ENCODE assay signal across 10 mouse cellular contexts in genomic region chr17:56380286-56380685, GRCm38 (mm10). TPM values are rescaled to one million over a fixed set of nuclear protein-coding genes. Genes with fewer than 3 reads are reported as not detected.
DNase-seq lines count a peak whose midpoint lies in the region; ATAC-seq and TF ChIP-seq lines count a peak whose summit lies in the region.
"Had no signal": no experiment of that assay in that cellular context is flagged by ENCODE, and none has a peak within 500 bp of the region (broad histone marks: within the 10 kb centered on the region; RNA-seq: fewer than 3 reads in every experiment).

No protein-coding gene starts in this region.

- intact Hi-C loops in heart, adult 2 months (cut with DNase I), result no loop called here

- H3K4me1 ChIP-seq in kidney, embryonic 14.5 days (ENCODE audit: control insufficient read depth, insufficient read depth, low read length), result peaks cover 49% of the 10 kb centered on the region
- peaks cover 24% of the 10 kb centered on the region for H3K4me1 ChIP-seq in hindbrain, postnatal 0 days (ENCODE audit: insufficient read depth, low read length)
- peaks cover 2% of the 10 kb centered on the region; the same call in 1 of the 2 replicates for H3K4me1 ChIP-seq in heart, adult 2 months (ENCODE audit: control insufficient read depth, insufficient read depth, low read length)

- H3K36me3 ChIP-seq in kidney, embryonic 14.5 days (ENCODE audit: control insufficient read depth, insufficient read depth, low read length), result peaks cover 23% of the 10 kb centered on the region; the same call in 1 of the 2 replicates
- H3K36me3 ChIP-seq in hindbrain, postnatal 0 days (ENCODE audit: insufficient read depth, low read length), result peaks cover 45% of the 10 kb centered on the region
- no peaks in the 10 kb centered on the region for H3K36me3 ChIP-seq in heart, adult 2 months (ENCODE audit: control insufficient read depth, insufficient read depth, low read length)

- TF ChIP-seq POLR2A in heart, adult 2 months (IDR thresholded peaks at IDR 0.05; ENCODE audit: insufficient read depth, low read depth, low read length), result no peak

- TF ChIP-seq EP300 in heart, adult 2 months (IDR thresholded peaks at IDR 0.05; ENCODE audit: insufficient read depth, low read depth, low read length), result no peak

- no peak overlapping the region for H3K4me2 ChIP-seq in kidney, embryonic 14.5 days (replicated peaks; ENCODE audit: low read depth, low read length)
- no peak overlapping the region for H3K4me2 ChIP-seq in hindbrain, postnatal 0 days (ENCODE audit: low read depth, low read length)
- H3K4me2 ChIP-seq: liver, embryonic 15.5 days had no signal

- no peak overlapping the region for H3K9ac ChIP-seq in kidney, embryonic 14.5 days (ENCODE audit: low read depth, low read length)
- H3K9ac ChIP-seq in hindbrain, postnatal 0 days (replicated peaks; ENCODE audit: low read length), result no peak overlapping the region
- no peak overlapping the region for H3K9ac ChIP-seq in heart, adult 2 months (ENCODE audit: low read depth, low read length)
- H3K9ac ChIP-seq: liver, embryonic 15.5 days had no signal

- 59% methylated on average over 6 of the region's 6 CpGs for WGBS in kidney, embryonic 14.5 days
- WGBS in hindbrain, postnatal 0 days, result 16% methylated on average over 6 of the region's 6 CpGs
- 48% methylated on average over 6 of the region's 6 CpGs for WGBS in heart, adult 2 months

- H3K79me2 ChIP-seq in heart, adult 2 months (replicated peaks; ENCODE audit: control insufficient read depth, insufficient read depth, low read length), result no peaks in the 10 kb centered on the region

- no peaks in the 10 kb centered on the region for H3K9me3 ChIP-seq in kidney, embryonic 14.5 days (ENCODE audit: control insufficient read depth, low read length)
- no peaks in the 10 kb centered on the region for H3K9me3 ChIP-seq in hindbrain, postnatal 0 days (ENCODE audit: low read length)
- H3K9me3 ChIP-seq: liver, embryonic 15.5 days had no signal

- TF ChIP-seq CTCF in hindbrain, postnatal 0 days (IDR thresholded peaks at IDR 0.05; ENCODE audit: low read depth), result no peak; the same call in 1 of the 2 replicates
- TF ChIP-seq CTCF in heart, adult 2 months (IDR thresholded peaks at IDR 0.05), result no peak

- H3K4me3 ChIP-seq in kidney, embryonic 14.5 days (ENCODE audit: low read length), result no peak overlapping the region
- H3K4me3 ChIP-seq in hindbrain, postnatal 0 days (ENCODE audit: low read length), result no peak overlapping the region
- no peak overlapping the region for H3K4me3 ChIP-seq in heart, adult 2 months
- H3K4me3 ChIP-seq: liver, embryonic 15.5 days had no signal

- peak overlapping the region; percentile 93; the same call in 1 of the 2 replicates for H3K27ac ChIP-seq in kidney, embryonic 14.5 days (ENCODE audit: low read depth, low read length)
- peak overlapping the region; percentile 75 for H3K27ac ChIP-seq in hindbrain, postnatal 0 days
- H3K27ac ChIP-seq in heart, adult 2 months, result no peak overlapping the region
- H3K27ac ChIP-seq: liver, embryonic 15.5 days had no signal

- H3K27me3 ChIP-seq in kidney, embryonic 14.5 days (ENCODE audit: control insufficient read depth, insufficient read depth, low read length), result no peaks in the 10 kb centered on the region
- H3K27me3 ChIP-seq in hindbrain, postnatal 0 days (ENCODE audit: insufficient read depth, low read length), result no peaks in the 10 kb centered on the region
- H3K27me3 ChIP-seq in heart, adult 2 months (ENCODE audit: control insufficient read depth, insufficient read depth, low read length), result no peaks in the 10 kb centered on the region
- H3K27me3 ChIP-seq: liver, embryonic 15.5 days had no signal

- no peak for DNase-seq in kidney, postnatal 25 days
- peak; percentile 40 for DNase-seq in adipocyte (ENCODE audit: low spot score)
- DNase-seq in cerebellum, adult 18-20 months, result peak; percentile 77 to 79
- peak; percentile 84 for DNase-seq in hindbrain, postnatal 0 days (ENCODE audit: low spot score)
- no peak for DNase-seq in adrenal gland, postnatal 36 days
- DNase-seq in ovary, postnatal 14 days (ENCODE audit: low spot score), result no peak
- DNase-seq in heart, adult 2 months, result no peak
- DNase-seq: kidney, adult 18-20 months had no signal

- no peak for ATAC-seq in kidney, embryonic 14.5 days (ENCODE audit: low FRiP score, low TSS enrichment)
- ATAC-seq in hindbrain, postnatal 0 days, result peak; percentile 92

RNA-seq across cellular contexts. Expression of gene Kdm4b, which starts 54.4 kb away (rescaled TPM):
- 22.9 and 33.3 TPM in 2 replicates for polyA plus RNA-seq in kidney, embryonic 14.5 days (2014; fragmentation: Nextera tagmentation; extraction: Ambion mirVana)
- 137 and 144 TPM in 2 replicates for total RNA-seq in hindbrain, postnatal 0 days (2014; rRNA removed)
- polyA plus RNA-seq in hindbrain, postnatal 0 days (2015; fragmentation: Nextera tagmentation; extraction: Ambion mirVana), result 42.5 and 42.6 TPM in 2 replicates
- total RNA-seq in adrenal gland, postnatal 36 days (2021), result 10 to 100 TPM; 38.1 to 39.9 TPM
- total RNA-seq in heart, adult 2 months (2021), result 10 to 100 TPM; 26.2 to 36.1 TPM
- polyA plus RNA-seq in heart, adult 2 months (2012; rRNA removed), result 23.0 and 29.7 TPM in 2 replicates

Comparison
In these comparisons a context has a peak if more than half of its experiments do, and no peak if none do; other contexts are left out.
1. DNase-seq: peak in adipocyte (single experiment), cerebellum, adult 18-20 months (2 of 2) and hindbrain, postnatal 0 days (single experiment); none in kidney, postnatal 25 days (0 of 2), adrenal gland, postnatal 36 days (0 of 2), ovary, postnatal 14 days (single experiment) and heart, adult 2 months (0 of 2).